Mouse (Mus musculus) liver, embryonic 16.5 days (tissue): ENCODE measurements around the gene Mras. TPM values are rescaled to one million over a fixed set of nuclear protein-coding genes. Genes with fewer than 3 reads are reported as not detected.

Experiments
- ATAC-seq: fragments of 200-750 bp; cut with Nextera tagmentation; 2 replicates; pipeline ENCODE4 v1.8.0; 2017; ENCODE audit warnings: low read depth, mild to moderate bottlenecking, moderate number of reproducible peaks, moderate library complexity
- H3K27ac ChIP-seq: fragments of 300-500 bp; sonication (generic); 2 replicates; pipeline ENCODE4 v1.5.1; 2014; ENCODE audit warnings: mild to moderate bottlenecking, low read length
- H3K27me3 ChIP-seq: fragments of 300-500 bp; sonication (generic); 2 replicates; pipeline ENCODE4 v1.6.1; 2014; ENCODE audit warnings: low read depth, low read length, mixed read lengths; ENCODE audit not compliant: control insufficient read depth, insufficient read depth
- H3K36me3 ChIP-seq: fragments of 300-500 bp; sonication (generic); 2 replicates; pipeline ENCODE4 v1.6.1; 2014; ENCODE audit warnings: mild to moderate bottlenecking; ENCODE audit not compliant: control insufficient read depth, insufficient read depth
- H3K4me1 ChIP-seq: fragments of 300-500 bp; sonication (generic); 2 replicates; pipeline ENCODE4 v1.6.1; 2014; ENCODE audit warnings: low read depth, low read length, mixed read lengths; ENCODE audit not compliant: control insufficient read depth
- H3K4me2 ChIP-seq: fragments of 300-500 bp; sonication (generic); 2 replicates; pipeline ENCODE4 v1.6.1; 2014; ENCODE audit warnings: low read depth, low read length, mixed read lengths
- H3K4me3 ChIP-seq: fragments of 300-500 bp; sonication (generic); 2 replicates; pipeline ENCODE4 v1.5.1; 2014; ENCODE audit warnings: low read depth, mild to moderate bottlenecking, low read length
- H3K9ac ChIP-seq: fragments of 300-500 bp; sonication (generic); 2 replicates; pipeline ENCODE4 v1.6.1; 2014; ENCODE audit warnings: low read depth, low read length
- H3K9me3 ChIP-seq: fragments of 300-500 bp; sonication (generic); replicated peaks from 2 replicates; pipeline ENCODE4 v1.6.1; 2016; ENCODE audit warnings: low read length; ENCODE audit not compliant: control insufficient read depth
- WGBS: fragments of 180-500 bp; shearing (Covaris S2); extraction: QIAGEN DNeasy Blood & Tissue Kit; methylation state at CpG from one replicate; pipeline ENCODE4 v1.1.7; 2014; ENCODE audit not compliant: insufficient replicate concordance; 5-methylcytosine and 5-hydroxymethylcytosine counted together
- polyA plus RNA-seq: library from polyadenylated mRNA; unstranded; fragments of >200 nt; fragmentation: Nextera tagmentation; extraction: Ambion mirVana; gene quantifications from 2 replicates; pipeline ENCODE4 v1.2.1, GENCODE M21; 2015

The Mras gene
- polyA plus RNA-seq, 1 experiment from 2014 or later = 3.8 TPM

GRCm38 (mm10) chr9:99469681-99470273, 32.6 kb upstream of the Mras start:
- Histone ChIP-seq H3K4me2 (peak overlapping the region; percentile 40), H3K9ac (no peak overlapping the region)
- no peak for ATAC-seq

GRCm38 (mm10) chr9:99468572-99468971, 31.4 kb upstream of the Mras start:
- Histone ChIP-seq H3K4me2 (no peak overlapping the region), H3K27me3 (no peaks in the 10 kb centered on the region), H3K9ac (no peak overlapping the region), H3K27ac (no peak overlapping the region), H3K36me3 (no peaks in the 10 kb centered on the region), H3K4me3 (no peak overlapping the region), H3K4me1 (peaks cover 6% of the 10 kb centered on the region; the same call in 1 of the 2 replicates), H3K9me3 (no peaks in the 10 kb centered on the region)
- no peak for ATAC-seq
- WGBS = 74% methylated on average over 9 of the region's 9 CpGs

More at GRCm38 (mm10) chr9:99469681-99470273, 32.6 kb upstream of the Mras start:
- H3K36me3 ChIP-seq = no peaks in the 10 kb centered on the region
- no peaks in the 10 kb centered on the region for H3K27me3 ChIP-seq
- 40% methylated on average over 8 of the region's 8 CpGs for WGBS
- H3K4me3 ChIP-seq = no peak overlapping the region
- H3K9me3 ChIP-seq = no peaks in the 10 kb centered on the region
- no peak overlapping the region for H3K27ac ChIP-seq
- peaks cover 6% of the 10 kb centered on the region; the same call in 1 of the 2 replicates for H3K4me1 ChIP-seq

- Histone ChIP-seq H3K4me2 (no peak overlapping the region), H3K27me3 (no peaks in the 10 kb centered on the region), H3K36me3 (no peaks in the 10 kb centered on the region), H3K9ac (no peak overlapping the region), H3K4me1 (peaks cover under 1% of the 10 kb centered on the region; the same call in 1 of the 2 replicates), H3K9me3 (no peaks in the 10 kb centered on the region), H3K27ac (no peak overlapping the region), H3K4me3 (no peak overlapping the region)
- WGBS = 62% methylated on average over 6 of the region's 6 CpGs
- ATAC-seq = no peak
Observed at GRCm38 (mm10) chr9:99464876-99465275, 27.7 kb upstream of the Mras start.

- H3K27ac ChIP-seq = no peak overlapping the region
- H3K4me1 ChIP-seq = no peaks in the 10 kb centered on the region
- no peaks in the 10 kb centered on the region for H3K27me3 ChIP-seq
- no peak for ATAC-seq
- H3K9me3 ChIP-seq = no peaks in the 10 kb centered on the region
- no peak overlapping the region for H3K4me2 ChIP-seq
- no peak overlapping the region for H3K4me3 ChIP-seq
- no peak overlapping the region for H3K9ac ChIP-seq
- no peaks in the 10 kb centered on the region for H3K36me3 ChIP-seq
- 69% methylated on average over 4 of the region's 4 CpGs for WGBS
Observed at GRCm38 (mm10) chr9:99459730-99460129, 22.5 kb upstream of the Mras start.

GRCm38 (mm10) chr9:99458529-99459208, 21.5 kb upstream of the Mras start:
- 26% methylated on average over 12 of the region's 12 CpGs for WGBS
- Histone ChIP-seq H3K27ac (no peak overlapping the region), H3K27me3 (no peaks in the 10 kb centered on the region), H3K4me2 (no peak overlapping the region), H3K36me3 (no peaks in the 10 kb centered on the region), H3K9ac (no peak overlapping the region), H3K9me3 (no peaks in the 10 kb centered on the region), H3K4me3 (no peak overlapping the region), H3K4me1 (no peaks in the 10 kb centered on the region)
- ATAC-seq = no peak

GRCm38 (mm10) chr9:99454211-99454610, 17.0 kb upstream of the Mras start:
- no peak for ATAC-seq
- no peak overlapping the region for H3K4me3 ChIP-seq
- no peaks in the 10 kb centered on the region for H3K9me3 ChIP-seq
- H3K27me3 ChIP-seq = peaks cover 8% of the 10 kb centered on the region
- no peak overlapping the region for H3K4me2 ChIP-seq
- no peaks in the 10 kb centered on the region for H3K4me1 ChIP-seq
- no peak overlapping the region for H3K9ac ChIP-seq
- 69% methylated on average over 4 of the region's 4 CpGs for WGBS
- H3K27ac ChIP-seq = no peak overlapping the region
- H3K36me3 ChIP-seq = no peaks in the 10 kb centered on the region

- no peak within 1 kb of the TSS for H3K9ac ChIP-seq
- H3K9me3 ChIP-seq = no peaks in the 10 kb centered on the region
- no peak within 1 kb of the TSS for H3K4me2 ChIP-seq
- no peak for ATAC-seq
- H3K27ac ChIP-seq = no peak within 1 kb of the TSS
- H3K4me1 ChIP-seq = no peaks in the 10 kb centered on the region
- no peaks in the 10 kb centered on the region for H3K36me3 ChIP-seq
- H3K4me3 ChIP-seq = no peak within 1 kb of the TSS
- H3K27me3 ChIP-seq = peaks cover 8% of the 10 kb centered on the region
- WGBS = 11% methylated on average over 14 of the region's 14 CpGs
Observed at GRCm38 (mm10) chr9:99451161-99451560, 14.0 kb upstream of the Mras start, which contains the start of gene Nme9. Nme9 (plus strand) TSS chr9:99451475.

- Histone ChIP-seq H3K27me3 (peaks cover 8% of the 10 kb centered on the region), H3K36me3 (no peaks in the 10 kb centered on the region), H3K27ac (no peak overlapping the region), H3K4me3 (no peak overlapping the region), H3K4me2 (no peak overlapping the region), H3K9ac (no peak overlapping the region), H3K4me1 (no peaks in the 10 kb centered on the region), H3K9me3 (no peaks in the 10 kb centered on the region)
- 27% methylated on average over 9 of the region's 9 CpGs for whole genome bisulfite sequencing
- ATAC-seq = no peak
Observed at GRCm38 (mm10) chr9:99449886-99450647, 12.9 kb upstream of the Mras start.

GRCm38 (mm10) chr9:99447323-99447722, 10.1 kb upstream of the Mras start:
- Histone ChIP-seq H3K4me1 (no peaks in the 10 kb centered on the region), H3K4me3 (no peak overlapping the region), H3K9ac (no peak overlapping the region), H3K4me2 (no peak overlapping the region), H3K27ac (no peak overlapping the region), H3K9me3 (no peaks in the 10 kb centered on the region), H3K27me3 (peaks cover 8% of the 10 kb centered on the region), H3K36me3 (no peaks in the 10 kb centered on the region)
- WGBS = 54% methylated on average over 3 of the region's 3 CpGs
- no peak for ATAC-seq
